Mouse (Mus musculus) forebrain, embryonic 10.5 days (tissue): Measurements from ENCODE around the gene Mical1. TPM values are rescaled to one million over a fixed set of nuclear protein-coding genes. Genes with fewer than 3 reads are reported as not detected.

ENCODE experiments used
- polyA plus RNA-seq: library from polyadenylated mRNA; unstranded; fragments of >200 nt; fragmentation: Nextera tagmentation; extraction: Ambion mirVana; gene quantifications from 2 replicates; pipeline ENCODE4 v1.2.1, GENCODE M21; 2016

The Mical1 gene
- polyA plus RNA-seq, 1 experiment from 2014 or later: 48.3 TPM

Other genes with a start within 250 kb of the Mical1 start
- 15.7 and 16.7 TPM in 2 replicates for gene Fig4, start 173.1 kb upstream of the Mical1 start, polyA plus RNA-seq
- gene Ak9, start 172.3 kb upstream of the Mical1 start, polyA plus RNA-seq: 0.02 TPM in 2 replicates
- 16.0 and 17.7 TPM in 2 replicates for gene Zbtb24, start 25.9 kb upstream of the Mical1 start, polyA plus RNA-seq
- 64.7 and 65.6 TPM in 2 replicates for gene Smpd2, start 14.1 kb downstream of the Mical1 start, polyA plus RNA-seq
- 0.71 and 1.8 TPM in 2 replicates for gene Ppil6, start 14.1 kb downstream of the Mical1 start, polyA plus RNA-seq
- 125 and 129 TPM in 2 replicates for gene Cd164, start 43.1 kb downstream of the Mical1 start, polyA plus RNA-seq
- gene Ccdc162, start 240.3 kb downstream of the Mical1 start, polyA plus RNA-seq: 0.33 and 0.68 TPM in 2 replicates